Mouse (Mus musculus) ES-Bruce4 (cell line): ENCODE data around the gene Dmrt2.

Experiments used
- CTCF ChIP-seq: IDR thresholded peaks from one replicate; pipeline ENCODE4 v1.8.1; 2011; ENCODE audit warnings: low read depth, low read length
- EP300 ChIP-seq: IDR thresholded peaks from 2 replicates; pipeline ENCODE4 v1.6.1; 2011; ENCODE audit warnings: low read depth, low read length; ENCODE audit not compliant: insufficient read depth
- POLR2A ChIP-seq: IDR thresholded peaks from one replicate; pipeline ENCODE4 v1.8.1; 2011; ENCODE audit warnings: low read length; ENCODE audit not compliant: insufficient read depth

DNA sequence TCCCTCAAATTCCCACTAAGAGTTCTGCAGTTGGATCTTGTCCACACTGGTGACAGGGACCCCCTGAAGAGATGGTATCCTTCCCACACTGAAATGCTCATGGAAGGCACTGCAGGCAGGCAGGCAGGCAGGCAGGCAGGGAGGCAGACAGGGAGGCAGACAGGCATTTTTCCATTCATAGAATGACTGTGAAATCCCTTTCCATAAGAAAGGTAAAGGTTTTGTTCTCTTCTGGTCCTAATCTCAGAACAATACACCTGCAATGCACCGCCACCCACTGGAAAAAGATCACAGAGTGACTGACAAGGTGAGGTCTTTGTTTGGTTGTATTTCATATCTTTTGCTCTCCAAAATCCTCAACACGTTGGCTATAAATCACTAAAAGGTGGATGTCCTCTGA, 42.7 kb downstream of the Dmrt2 start:
- TF ChIP-seq CTCF (no peak), POLR2A (no peak), EP300 (no peak)
